Mouse (Mus musculus): ENCODE measurements around the gene Cops7a. TPM values are rescaled to one million over a fixed set of nuclear protein-coding genes. Genes with fewer than 3 reads are reported as not detected.

Cops7a gene
- polyA plus RNA-seq (2015; fragmentation: Illumina TruSeq; extraction: RNeasy Lipid Tissue Mini Kit (QIAGEN cat#74804); ENCODE audit: insufficient read depth, low read depth, low replicate concordance), result 22.9 TPM

DNA sequence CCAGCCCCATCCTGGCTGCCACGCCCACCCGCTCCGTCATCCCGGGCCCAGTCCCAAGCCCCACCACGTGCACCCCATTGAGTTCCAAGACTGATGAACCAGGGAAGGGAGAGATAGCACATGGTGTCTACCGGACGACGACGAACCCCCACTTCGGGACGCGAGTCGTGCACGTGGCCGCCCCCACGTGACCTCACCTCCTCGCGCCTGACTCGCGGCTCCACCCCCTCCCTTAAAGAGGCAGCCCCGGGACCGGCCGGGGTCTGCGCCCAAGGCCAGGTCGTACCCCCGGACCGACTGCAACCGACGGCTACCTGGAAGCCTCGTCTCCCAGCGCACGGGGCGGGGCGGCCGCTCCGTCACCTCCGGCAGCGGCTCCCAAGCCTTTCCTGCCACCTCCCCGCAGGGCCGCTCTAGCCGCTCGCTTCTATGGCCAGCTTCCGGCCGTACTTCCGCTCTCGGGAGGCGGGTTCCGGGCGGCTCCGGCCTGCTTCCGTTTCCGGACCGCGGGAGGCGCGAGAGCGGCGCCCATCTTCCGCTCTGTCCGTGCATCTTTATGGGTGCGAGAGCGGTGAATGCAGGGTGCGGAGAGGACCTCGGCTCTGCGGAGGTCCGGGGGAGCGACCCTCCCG is at the start of gene Cops7a:
Gene Cops7a, minus strand, starts transcription at position 451 of the 632 bp plus-strand sequence.

DNA sequence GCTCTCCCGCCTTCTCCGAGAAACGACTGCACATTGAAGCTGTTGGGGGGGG is 43.6 kb upstream of the Cops7a start, which contains the start of gene Zfp384:
Gene Zfp384, plus strand, starts transcription at position 17 of the 52 bp plus-strand sequence.

DNA sequence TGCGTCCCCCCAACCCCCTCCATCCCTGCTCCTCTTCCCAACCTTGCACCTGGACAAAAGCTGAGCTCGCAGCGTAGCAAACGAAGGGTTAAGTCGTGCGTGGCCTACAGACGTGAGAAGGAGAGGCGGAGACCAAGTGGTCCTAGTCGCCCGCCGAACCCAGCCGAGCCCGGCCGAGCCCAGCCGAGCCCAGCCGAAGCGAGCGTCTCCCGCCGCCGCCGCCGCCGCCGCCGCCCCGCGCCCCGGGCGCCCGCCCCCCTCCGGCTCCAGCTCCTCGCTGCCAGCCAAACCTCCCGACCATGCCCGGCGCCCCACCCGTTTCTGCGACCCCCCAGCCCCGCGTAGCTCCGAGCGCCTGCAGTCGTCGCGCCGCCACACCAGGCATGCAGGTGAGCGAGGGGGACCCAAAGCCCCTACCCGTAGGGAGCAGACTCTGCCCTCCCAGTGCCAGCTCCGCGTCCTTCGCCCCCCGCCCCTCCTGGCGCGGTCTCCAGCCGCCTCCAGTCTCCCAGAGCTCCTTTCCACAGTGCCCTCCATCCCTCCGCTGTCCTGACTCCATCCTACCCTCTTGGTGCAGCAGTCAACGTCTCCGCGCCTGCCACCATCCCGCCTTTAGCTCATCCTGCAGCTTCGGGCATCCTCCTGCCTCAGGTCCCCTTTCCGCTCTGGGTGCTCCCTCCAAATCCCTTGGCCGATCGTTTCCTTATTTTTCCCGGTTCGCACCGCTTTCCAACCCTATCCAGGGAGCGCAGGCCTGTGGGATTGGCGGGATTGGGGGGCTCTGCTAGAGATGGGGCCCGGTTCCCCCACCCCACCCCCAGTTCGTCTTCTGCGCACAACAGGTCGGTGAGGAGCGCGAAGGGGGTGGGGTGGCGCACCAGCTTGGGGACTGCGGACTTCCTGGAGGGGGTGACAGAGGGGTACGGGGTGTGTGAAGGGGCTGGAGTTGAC is 31.5 kb upstream of the Cops7a start, which contains the start of gene Pianp:
Gene Pianp, plus strand, starts transcription at position 144 of the 951 bp plus-strand sequence.

DNA sequence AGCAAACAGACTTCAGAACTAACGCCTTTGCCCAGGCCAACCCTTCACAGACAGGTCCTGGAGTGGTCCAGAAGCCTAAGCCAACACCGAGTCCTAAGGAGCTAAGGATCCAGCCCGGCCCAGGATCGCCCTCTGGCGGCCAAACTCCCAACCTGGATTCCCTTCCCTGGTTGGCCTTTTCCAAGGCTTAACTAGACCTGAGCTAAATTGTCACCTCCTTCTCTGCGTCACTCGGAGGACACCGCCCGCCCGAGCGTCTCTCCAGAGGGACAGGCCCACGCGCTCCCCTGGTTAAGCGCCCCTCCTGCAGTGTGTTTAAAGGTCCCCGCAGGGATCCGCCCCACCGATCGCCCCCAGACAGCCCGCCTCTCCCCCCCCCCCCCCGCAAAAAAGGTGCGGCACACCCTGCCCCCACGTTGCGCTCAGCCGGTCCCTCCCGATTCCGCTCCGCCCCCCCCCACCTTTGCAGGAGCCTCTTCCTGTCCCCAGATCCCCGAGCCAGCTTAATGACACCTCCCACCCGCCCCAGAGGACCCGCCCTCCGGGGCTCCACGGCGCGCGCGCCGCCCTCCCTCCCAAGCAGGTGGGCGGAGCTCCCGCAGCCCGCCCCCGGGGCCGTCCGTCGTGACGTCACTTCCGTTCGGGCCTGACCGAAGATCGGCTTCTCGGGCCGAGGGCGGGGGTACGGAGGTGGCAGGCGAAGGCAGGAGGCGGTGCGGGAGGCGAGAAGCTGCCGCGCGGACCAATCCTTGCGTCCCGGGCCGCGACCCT is 34.4 kb downstream of the Cops7a start, which contains the start of gene Mlf2:
Gene Mlf2, plus strand, starts transcription at position 633 of the 771 bp plus-strand sequence.

DNA sequence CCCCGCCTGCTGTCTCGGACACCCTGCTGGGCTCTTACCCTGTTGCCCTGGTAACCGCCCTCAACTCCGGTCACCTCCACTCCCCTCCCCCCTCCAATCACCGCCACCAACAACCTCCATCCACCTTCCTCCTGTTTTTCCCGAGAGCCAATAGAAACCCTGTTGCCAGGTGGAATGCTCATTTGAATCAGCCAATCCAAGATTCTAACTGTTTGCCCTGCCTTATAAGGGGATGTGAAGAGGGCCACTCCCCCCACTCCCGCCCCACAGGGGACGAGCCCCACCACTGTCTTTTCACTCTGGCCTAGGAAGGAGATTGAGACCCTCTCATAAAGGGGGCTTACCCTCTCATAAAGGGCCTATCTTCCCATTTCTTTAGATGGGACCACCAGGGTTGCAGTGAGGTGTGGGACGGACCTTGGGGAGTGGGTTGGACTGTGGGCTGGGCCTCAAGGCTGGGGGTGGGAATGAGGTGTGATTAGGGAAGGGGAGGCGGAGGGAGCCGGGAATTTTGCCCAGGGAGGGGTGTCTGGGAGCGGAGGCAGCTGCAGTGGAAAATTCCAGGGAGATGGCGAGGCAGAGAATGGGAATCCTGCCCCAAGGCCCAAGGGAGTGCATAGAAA is 45.5 kb downstream of the Cops7a start, which contains the start of gene Ptms:
Gene Ptms, minus strand, starts transcription at position 409 of the 623 bp plus-strand sequence.

DNA sequence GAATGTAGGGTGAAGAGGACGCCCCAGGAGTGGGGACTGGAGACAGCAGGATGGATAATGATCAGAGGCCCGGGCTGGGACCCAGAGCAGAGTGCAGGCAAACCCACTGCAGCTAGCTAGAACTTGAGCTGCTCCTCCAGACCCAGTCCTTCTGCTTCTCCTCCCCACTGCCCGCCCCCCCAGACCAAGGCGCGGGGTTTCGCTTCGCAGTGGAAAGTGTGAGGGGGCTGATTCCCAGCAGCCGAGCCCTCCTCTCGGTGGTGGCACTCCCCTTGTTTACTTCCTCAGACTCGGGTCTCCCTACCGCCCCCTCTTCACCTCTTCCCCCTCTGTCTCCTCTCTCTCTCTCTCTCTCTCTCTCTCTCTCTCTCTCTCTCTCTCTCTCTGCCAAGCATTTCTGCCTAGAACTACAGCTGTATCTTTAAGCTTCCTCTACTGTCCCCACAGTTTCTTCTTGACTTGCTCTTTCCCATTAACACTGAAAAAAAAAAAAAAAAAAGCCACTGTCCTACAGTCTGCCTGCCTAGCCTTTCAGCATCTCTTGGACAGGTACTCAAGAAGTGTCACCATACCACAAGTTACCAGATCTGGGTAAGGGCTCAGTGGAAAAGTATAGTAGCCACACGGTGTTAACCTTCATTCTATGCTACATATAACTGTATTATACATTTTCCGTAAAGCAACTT is 53.7 kb downstream of the Cops7a start, which contains the start of gene Lag3:
Gene Lag3, minus strand, starts transcription at position 173 of the 686 bp plus-strand sequence.

Other genes with a start within 250 kb of the Cops7a start
- 7.1 TPM for gene Ptpn6, start 226.8 kb downstream of the Cops7a start, polyA plus RNA-seq (2015; fragmentation: Illumina TruSeq; extraction: RNeasy Lipid Tissue Mini Kit (QIAGEN cat#74804); ENCODE audit: insufficient read depth, low read depth, low replicate concordance)
- 65.8 TPM for gene Grcc10, start 224.2 kb downstream of the Cops7a start, polyA plus RNA-seq (2015; fragmentation: Illumina TruSeq; extraction: RNeasy Lipid Tissue Mini Kit (QIAGEN cat#74804); ENCODE audit: insufficient read depth, low read depth, low replicate concordance)
- 0.89 TPM for gene Gm45234, start 209.5 kb downstream of the Cops7a start, polyA plus RNA-seq (2015; fragmentation: Illumina TruSeq; extraction: RNeasy Lipid Tissue Mini Kit (QIAGEN cat#74804); ENCODE audit: insufficient read depth, low read depth, low replicate concordance)
- 10.0 TPM for gene Atn1, start 209.0 kb downstream of the Cops7a start, polyA plus RNA-seq (2015; fragmentation: Illumina TruSeq; extraction: RNeasy Lipid Tissue Mini Kit (QIAGEN cat#74804); ENCODE audit: insufficient read depth, low read depth, low replicate concordance)
- gene Eno2, start 195.9 kb downstream of the Cops7a start, polyA plus RNA-seq (2015; fragmentation: Illumina TruSeq; extraction: RNeasy Lipid Tissue Mini Kit (QIAGEN cat#74804); ENCODE audit: insufficient read depth, low read depth, low replicate concordance), result 4.1 TPM
- gene Lrrc23, start 185.8 kb downstream of the Cops7a start, polyA plus RNA-seq (2015; fragmentation: Illumina TruSeq; extraction: RNeasy Lipid Tissue Mini Kit (QIAGEN cat#74804); ENCODE audit: insufficient read depth, low read depth, low replicate concordance), result 0.98 TPM
- 4.9 TPM for gene Spsb2, start 156.9 kb downstream of the Cops7a start, polyA plus RNA-seq (2015; fragmentation: Illumina TruSeq; extraction: RNeasy Lipid Tissue Mini Kit (QIAGEN cat#74804); ENCODE audit: insufficient read depth, low read depth, low replicate concordance)
- gene Tpi1, start 151.2 kb downstream of the Cops7a start, polyA plus RNA-seq (2015; fragmentation: Illumina TruSeq; extraction: RNeasy Lipid Tissue Mini Kit (QIAGEN cat#74804); ENCODE audit: insufficient read depth, low read depth, low replicate concordance), result 34.3 TPM
- gene Usp5, start 136.1 kb downstream of the Cops7a start, polyA plus RNA-seq (2015; fragmentation: Illumina TruSeq; extraction: RNeasy Lipid Tissue Mini Kit (QIAGEN cat#74804); ENCODE audit: insufficient read depth, low read depth, low replicate concordance), result 17.3 TPM
- 0.87 TPM for gene Cdca3, start 136.0 kb downstream of the Cops7a start, polyA plus RNA-seq (2015; fragmentation: Illumina TruSeq; extraction: RNeasy Lipid Tissue Mini Kit (QIAGEN cat#74804); ENCODE audit: insufficient read depth, low read depth, low replicate concordance)
- 0.46 TPM for gene Gnb3, start 125.3 kb downstream of the Cops7a start, polyA plus RNA-seq (2015; fragmentation: Illumina TruSeq; extraction: RNeasy Lipid Tissue Mini Kit (QIAGEN cat#74804); ENCODE audit: insufficient read depth, low read depth, low replicate concordance)
- 8.8 TPM for gene P3h3, start 107.8 kb downstream of the Cops7a start, polyA plus RNA-seq (2015; fragmentation: Illumina TruSeq; extraction: RNeasy Lipid Tissue Mini Kit (QIAGEN cat#74804); ENCODE audit: insufficient read depth, low read depth, low replicate concordance)
- not detected for gene Gpr162, start 101.6 kb downstream of the Cops7a start, polyA plus RNA-seq (2015; fragmentation: Illumina TruSeq; extraction: RNeasy Lipid Tissue Mini Kit (QIAGEN cat#74804); ENCODE audit: insufficient read depth, low read depth, low replicate concordance)
- gene Cd4, start 77.3 kb downstream of the Cops7a start, polyA plus RNA-seq (2015; fragmentation: Illumina TruSeq; extraction: RNeasy Lipid Tissue Mini Kit (QIAGEN cat#74804); ENCODE audit: insufficient read depth, low read depth, low replicate concordance), result not detected
- 2.0 TPM for gene Lag3, start 53.8 kb downstream of the Cops7a start, polyA plus RNA-seq (2015; fragmentation: Illumina TruSeq; extraction: RNeasy Lipid Tissue Mini Kit (QIAGEN cat#74804); ENCODE audit: insufficient read depth, low read depth, low replicate concordance)
- gene Ptms, start 45.4 kb downstream of the Cops7a start, polyA plus RNA-seq (2015; fragmentation: Illumina TruSeq; extraction: RNeasy Lipid Tissue Mini Kit (QIAGEN cat#74804); ENCODE audit: insufficient read depth, low read depth, low replicate concordance), result 234 TPM
- gene Mlf2, start 34.2 kb downstream of the Cops7a start, polyA plus RNA-seq (2015; fragmentation: Illumina TruSeq; extraction: RNeasy Lipid Tissue Mini Kit (QIAGEN cat#74804); ENCODE audit: insufficient read depth, low read depth, low replicate concordance), result 42.2 TPM
- gene Pianp, start 31.2 kb upstream of the Cops7a start, polyA plus RNA-seq (2015; fragmentation: Illumina TruSeq; extraction: RNeasy Lipid Tissue Mini Kit (QIAGEN cat#74804); ENCODE audit: insufficient read depth, low read depth, low replicate concordance), result 2.4 TPM
- 19.0 TPM for gene Zfp384, start 43.6 kb upstream of the Cops7a start, polyA plus RNA-seq (2015; fragmentation: Illumina TruSeq; extraction: RNeasy Lipid Tissue Mini Kit (QIAGEN cat#74804); ENCODE audit: insufficient read depth, low read depth, low replicate concordance)
- gene Ing4, start 74.2 kb upstream of the Cops7a start, polyA plus RNA-seq (2015; fragmentation: Illumina TruSeq; extraction: RNeasy Lipid Tissue Mini Kit (QIAGEN cat#74804); ENCODE audit: insufficient read depth, low read depth, low replicate concordance), result 15.3 TPM
- gene Acrbp, start 84.2 kb upstream of the Cops7a start, polyA plus RNA-seq (2015; fragmentation: Illumina TruSeq; extraction: RNeasy Lipid Tissue Mini Kit (QIAGEN cat#74804); ENCODE audit: insufficient read depth, low read depth, low replicate concordance), result 13.7 TPM
- not detected for gene Lpar5, start 102.4 kb upstream of the Cops7a start, polyA plus RNA-seq (2015; fragmentation: Illumina TruSeq; extraction: RNeasy Lipid Tissue Mini Kit (QIAGEN cat#74804); ENCODE audit: insufficient read depth, low read depth, low replicate concordance)
- gene Chd4, start 130.4 kb upstream of the Cops7a start, polyA plus RNA-seq (2015; fragmentation: Illumina TruSeq; extraction: RNeasy Lipid Tissue Mini Kit (QIAGEN cat#74804); ENCODE audit: insufficient read depth, low read depth, low replicate concordance), result 21.1 TPM
- 5.7 TPM for gene Nop2, start 166.4 kb upstream of the Cops7a start, polyA plus RNA-seq (2015; fragmentation: Illumina TruSeq; extraction: RNeasy Lipid Tissue Mini Kit (QIAGEN cat#74804); ENCODE audit: insufficient read depth, low read depth, low replicate concordance)
- 7.2 TPM for gene Iffo1, start 179.7 kb upstream of the Cops7a start, polyA plus RNA-seq (2015; fragmentation: Illumina TruSeq; extraction: RNeasy Lipid Tissue Mini Kit (QIAGEN cat#74804); ENCODE audit: insufficient read depth, low read depth, low replicate concordance)
- 116 TPM for gene Gapdh, start 200.9 kb upstream of the Cops7a start, polyA plus RNA-seq (2015; fragmentation: Illumina TruSeq; extraction: RNeasy Lipid Tissue Mini Kit (QIAGEN cat#74804); ENCODE audit: insufficient read depth, low read depth, low replicate concordance)
- gene Ncapd2, start 226.2 kb upstream of the Cops7a start, polyA plus RNA-seq (2015; fragmentation: Illumina TruSeq; extraction: RNeasy Lipid Tissue Mini Kit (QIAGEN cat#74804); ENCODE audit: insufficient read depth, low read depth, low replicate concordance), result 11.3 TPM
- 27.0 TPM for gene Mrpl51, start 226.3 kb upstream of the Cops7a start, polyA plus RNA-seq (2015; fragmentation: Illumina TruSeq; extraction: RNeasy Lipid Tissue Mini Kit (QIAGEN cat#74804); ENCODE audit: insufficient read depth, low read depth, low replicate concordance)